Mouse (Mus musculus) heart, embryonic 16.5 days (tissue): Measurements from ENCODE around the gene Abi3. TPM values are rescaled to one million over a fixed set of nuclear protein-coding genes. Genes with fewer than 3 reads are reported as not detected.

Experiments
- ATAC-seq: fragments of 200-750 bp; cut with Nextera tagmentation; replicated peaks from 2 replicates; pipeline ENCODE4 v1.8.0; 2017; ENCODE audit warnings: moderate number of reproducible peaks; ENCODE audit not compliant: insufficient read depth, low FRiP score; ENCODE audit errors: extremely low read depth
- H3K27ac ChIP-seq: fragments of 300-500 bp; sonication (generic); 2 replicates; pipeline ENCODE4 v1.5.1; 2014; ENCODE audit warnings: mild to moderate bottlenecking, low read length, control low read depth, moderate library complexity
- H3K27me3 ChIP-seq: fragments of 300-500 bp; sonication (generic); 2 replicates; pipeline ENCODE4 v1.6.1; 2014; ENCODE audit warnings: low read length, mixed read lengths; ENCODE audit not compliant: control insufficient read depth, insufficient read depth
- H3K36me3 ChIP-seq: fragments of 300-500 bp; sonication (generic); 2 replicates; pipeline ENCODE4 v1.6.1; 2014; ENCODE audit not compliant: control insufficient read depth, insufficient read depth
- H3K4me1 ChIP-seq: fragments of 300-500 bp; sonication (generic); 2 replicates; pipeline ENCODE4 v1.6.1; 2014; ENCODE audit warnings: low read length, mixed read lengths; ENCODE audit not compliant: control insufficient read depth, insufficient read depth
- H3K4me2 ChIP-seq: fragments of 300-500 bp; sonication (generic); 2 replicates; pipeline ENCODE4 v1.6.1; 2014; ENCODE audit warnings: low read depth, mild to moderate bottlenecking, control low read depth, low read length
- H3K4me3 ChIP-seq: fragments of 300-500 bp; sonication (generic); 2 replicates; pipeline ENCODE4 v1.5.1; 2014; ENCODE audit warnings: mild to moderate bottlenecking, control low read depth, low read length
- H3K9ac ChIP-seq: fragments of 300-500 bp; sonication (generic); 2 replicates; pipeline ENCODE4 v1.6.1; 2014; ENCODE audit warnings: low read length, control low read depth
- H3K9me3 ChIP-seq: fragments of 300-500 bp; sonication (generic); replicated peaks from 2 replicates; pipeline ENCODE4 v1.6.1; 2016; ENCODE audit warnings: low read length; ENCODE audit not compliant: control insufficient read depth
- WGBS: fragments of 180-500 bp; shearing (Covaris S2); extraction: QIAGEN DNeasy Blood & Tissue Kit; methylation state at CpG from one replicate; pipeline ENCODE4 v1.1.7; 2014; 5-methylcytosine and 5-hydroxymethylcytosine counted together
- polyA plus RNA-seq: library from polyadenylated mRNA; unstranded; fragments of >200 nt; fragmentation: Nextera tagmentation; extraction: Ambion mirVana; gene quantifications from 2 replicates; pipeline ENCODE4 v1.2.1, GENCODE M21; 2015

Gene Abi3
- polyA plus RNA-seq, 1 experiment from 2014 or later, result 28.0 TPM

- no peaks in the 10 kb centered on the region for H3K27me3 ChIP-seq
- peaks cover 11% of the 10 kb centered on the region for H3K9me3 ChIP-seq
- H3K36me3 ChIP-seq, result no peaks in the 10 kb centered on the region
- no peak overlapping the region for H3K9ac ChIP-seq
- no peak overlapping the region for H3K4me3 ChIP-seq
- H3K4me1 ChIP-seq, result peaks cover 1% of the 10 kb centered on the region
- WGBS, result 65% methylated on average over 7 of the region's 7 CpGs
- H3K27ac ChIP-seq, result no peak overlapping the region
- ATAC-seq, result no peak
- H3K4me2 ChIP-seq, result no peak overlapping the region
Measured at GRCm38 (mm10) chr11:95810828-95811227, 31.4 kb downstream of the Abi3 start.

- no peak overlapping the region for H3K4me3 ChIP-seq
- H3K27ac ChIP-seq, result no peak overlapping the region
- no peak for ATAC-seq
- peaks cover 5% of the 10 kb centered on the region for H3K4me1 ChIP-seq
- no peaks in the 10 kb centered on the region for H3K36me3 ChIP-seq
- H3K9ac ChIP-seq, result no peak overlapping the region
- 53% methylated on average over 5 of the region's 5 CpGs for WGBS
- H3K27me3 ChIP-seq, result no peaks in the 10 kb centered on the region
- H3K9me3 ChIP-seq, result peaks cover 11% of the 10 kb centered on the region
- no peak overlapping the region for H3K4me2 ChIP-seq
Measured at GRCm38 (mm10) chr11:95809603-95810002, 32.7 kb downstream of the Abi3 start.

- Histone ChIP-seq H3K9me3 (peaks cover 11% of the 10 kb centered on the region), H3K4me3 (no peak overlapping the region), H3K4me2 (no peak overlapping the region), H3K9ac (no peak overlapping the region), H3K27ac (no peak overlapping the region), H3K27me3 (no peaks in the 10 kb centered on the region), H3K4me1 (peaks cover 5% of the 10 kb centered on the region), H3K36me3 (no peaks in the 10 kb centered on the region)
- 50% methylated on average over 5 of the region's 5 CpGs for WGBS
- no peak for ATAC-seq
Measured at GRCm38 (mm10) chr11:95808448-95809011, 33.7 kb downstream of the Abi3 start.

- Histone ChIP-seq H3K27me3 (no peaks in the 10 kb centered on the region), H3K9ac (no peak overlapping the region), H3K36me3 (no peaks in the 10 kb centered on the region), H3K4me2 (no peak overlapping the region), H3K27ac (no peak overlapping the region), H3K9me3 (peaks cover 11% of the 10 kb centered on the region), H3K4me3 (no peak overlapping the region), H3K4me1 (peaks cover 5% of the 10 kb centered on the region)
- 94% methylated on average over 5 of the region's 5 CpGs for WGBS
- ATAC-seq, result no peak
Measured at GRCm38 (mm10) chr11:95807884-95808283, 34.4 kb downstream of the Abi3 start.

- Histone ChIP-seq H3K4me2 (no peak overlapping the region), H3K9me3 (peaks cover 11% of the 10 kb centered on the region), H3K9ac (no peak overlapping the region), H3K36me3 (no peaks in the 10 kb centered on the region), H3K27ac (peak overlapping the region; percentile 9; the same call in 1 of the 2 replicates), H3K4me1 (peaks cover 5% of the 10 kb centered on the region), H3K4me3 (no peak overlapping the region), H3K27me3 (no peaks in the 10 kb centered on the region)
- ATAC-seq, result peak; percentile 32; the same call in 1 of the 2 replicates
- 14% methylated on average over 3 of the region's 3 CpGs for WGBS
Measured at GRCm38 (mm10) chr11:95805527-95805926, 36.7 kb downstream of the Abi3 start.

- Histone ChIP-seq H3K36me3 (no peaks in the 10 kb centered on the region), H3K9me3 (peaks cover 11% of the 10 kb centered on the region), H3K27me3 (no peaks in the 10 kb centered on the region), H3K9ac (no peak overlapping the region), H3K4me3 (no peak overlapping the region), H3K4me2 (no peak overlapping the region), H3K4me1 (peaks cover 5% of the 10 kb centered on the region), H3K27ac (no peak overlapping the region)
- no peak for ATAC-seq
- 65% methylated on average over 5 of the region's 5 CpGs for WGBS
Measured at GRCm38 (mm10) chr11:95805010-95805409, 37.3 kb downstream of the Abi3 start.

GRCm38 (mm10) chr11:95795582-95795981 lies 46.7 kb downstream of the Abi3 start:
- Histone ChIP-seq H3K36me3 (no peaks in the 10 kb centered on the region), H3K27ac (no peak overlapping the region), H3K9ac (no peak overlapping the region), H3K4me3 (no peak overlapping the region), H3K4me2 (no peak overlapping the region), H3K9me3 (no peaks in the 10 kb centered on the region), H3K4me1 (peaks cover 22% of the 10 kb centered on the region), H3K27me3 (peaks cover 8% of the 10 kb centered on the region)
- no peak for ATAC-seq
- WGBS, result 40% methylated on average over 5 of the region's 5 CpGs

GRCm38 (mm10) chr11:95794201-95794600 lies 48.1 kb downstream of the Abi3 start:
- Histone ChIP-seq H3K9ac (no peak overlapping the region), H3K27ac (no peak overlapping the region), H3K4me2 (no peak overlapping the region), H3K36me3 (no peaks in the 10 kb centered on the region), H3K27me3 (peaks cover 8% of the 10 kb centered on the region), H3K9me3 (no peaks in the 10 kb centered on the region), H3K4me3 (no peak overlapping the region), H3K4me1 (peaks cover 22% of the 10 kb centered on the region)
- ATAC-seq, result no peak
- 45% methylated on average over 5 of the region's 5 CpGs for WGBS

GRCm38 (mm10) chr11:95792950-95793509 lies 49.2 kb downstream of the Abi3 start:
- WGBS, result 66% methylated on average over 8 of the region's 8 CpGs
- Histone ChIP-seq H3K4me3 (no peak overlapping the region), H3K9me3 (no peaks in the 10 kb centered on the region), H3K27me3 (peaks cover 8% of the 10 kb centered on the region), H3K27ac (no peak overlapping the region), H3K36me3 (no peaks in the 10 kb centered on the region), H3K9ac (no peak overlapping the region), H3K4me1 (peaks cover 22% of the 10 kb centered on the region), H3K4me2 (no peak overlapping the region)
- no peak for ATAC-seq
